In genomic region chr13:58177511-58178208, GRCm38 (mm10) we compare ENCODE assay signal across 8 mouse cellular contexts. TPM values are rescaled to one million over a fixed set of nuclear protein-coding genes. Genes with fewer than 3 reads are reported as not detected.
A peak's percentile ranks its signal among the peaks of the same experiment; 100 is the strongest.
DNase-seq lines count a peak whose midpoint lies in the region; ATAC-seq lines count a peak whose summit lies in the region.

No protein-coding gene starts in this region.

- peaks cover 100% of the 10 kb centered on the region for H3K36me3 ChIP-seq in embryonic facial prominence, embryonic 10.5 days (replicated peaks)
- peaks cover 7% of the 10 kb centered on the region; the same call in 1 of the 2 replicates for H3K36me3 ChIP-seq in hindbrain, embryonic 16.5 days (ENCODE audit: control insufficient read depth, insufficient read depth, low read length)

- H3K4me1 ChIP-seq in embryonic facial prominence, embryonic 10.5 days = no peaks in the 10 kb centered on the region
- no peaks in the 10 kb centered on the region for H3K4me1 ChIP-seq in hindbrain, embryonic 16.5 days (ENCODE audit: control insufficient read depth, insufficient read depth, low read depth, low read length)

- no peak overlapping the region for H3K4me2 ChIP-seq in hindbrain, embryonic 16.5 days (ENCODE audit: low read length)

- DNase-seq in B cell, adult 2 months = peak; percentile 99
- peak; percentile 78 for DNase-seq in ZHBTc4 (ENCODE audit: low read depth, low spot score)
- peak; percentile 100 for DNase-seq in frontal cortex, postnatal 25 days (ENCODE audit: low spot score in 2 of 2)
- DNase-seq in kidney, postnatal 4 days = peak; percentile 96 to 98
- DNase-seq in lung, postnatal 25 days (ENCODE audit: low spot score) = peak; percentile 100
- DNase-seq in thymus, postnatal 25 days = peak; percentile 95
- no peak for DNase-seq in embryonic facial prominence, embryonic 10.5 days (ENCODE audit: low spot score)

- H3K27me3 ChIP-seq in embryonic facial prominence, embryonic 10.5 days (replicated peaks; ENCODE audit: low read depth, poor library complexity, severe bottlenecking) = no peaks in the 10 kb centered on the region
- H3K27me3 ChIP-seq in hindbrain, embryonic 16.5 days (replicated peaks; ENCODE audit: control insufficient read depth, insufficient read depth, low read length) = no peaks in the 10 kb centered on the region

- H3K9me3 ChIP-seq in embryonic facial prominence, embryonic 10.5 days = no peaks in the 10 kb centered on the region
- no peaks in the 10 kb centered on the region for H3K9me3 ChIP-seq in hindbrain, embryonic 16.5 days (ENCODE audit: control insufficient read depth, low read length)

- H3K4me3 ChIP-seq in embryonic facial prominence, embryonic 10.5 days = no peak overlapping the region
- no peak overlapping the region for H3K4me3 ChIP-seq in hindbrain, embryonic 16.5 days (ENCODE audit: low read length)

- WGBS in embryonic facial prominence, embryonic 10.5 days = 93% methylated on average over 9 of the region's 9 CpGs
- 78% methylated on average over 9 of the region's 9 CpGs for WGBS in hindbrain, embryonic 16.5 days

- no peak for ATAC-seq in hindbrain, embryonic 16.5 days

- H3K9ac ChIP-seq in hindbrain, embryonic 16.5 days (ENCODE audit: low read depth, low read length) = no peak overlapping the region

- no peak overlapping the region for H3K27ac ChIP-seq in embryonic facial prominence, embryonic 10.5 days (replicated peaks)
- no peak overlapping the region for H3K27ac ChIP-seq in hindbrain, embryonic 16.5 days (ENCODE audit: low read depth, low read length)

RNA-seq across cellular contexts. Expression of gene Idnk, which starts 20.2 kb away (rescaled TPM):
- 43.2 and 43.3 TPM in 2 replicates for polyA plus RNA-seq in embryonic facial prominence, embryonic 10.5 days (2016; fragmentation: Nextera tagmentation; extraction: Ambion mirVana)
- polyA plus RNA-seq in hindbrain, embryonic 16.5 days (2015; fragmentation: Nextera tagmentation; extraction: Ambion mirVana) = 53.5 and 56.3 TPM in 2 replicates

RNA-seq across cellular contexts. Expression of gene Ubqln1, which starts 37.8 kb away (rescaled TPM):
- 135 and 144 TPM in 2 replicates for polyA plus RNA-seq in embryonic facial prominence, embryonic 10.5 days (2016; fragmentation: Nextera tagmentation; extraction: Ambion mirVana)
- 129 and 142 TPM in 2 replicates for polyA plus RNA-seq in hindbrain, embryonic 16.5 days (2015; fragmentation: Nextera tagmentation; extraction: Ambion mirVana)

RNA-seq across cellular contexts. Expression of gene Hnrnpa0, which starts 49.3 kb away (rescaled TPM):
- polyA plus RNA-seq in embryonic facial prominence, embryonic 10.5 days (2016; fragmentation: Nextera tagmentation; extraction: Ambion mirVana) = 44.5 and 52.5 TPM in 2 replicates
- 27.7 and 33.3 TPM in 2 replicates for polyA plus RNA-seq in hindbrain, embryonic 16.5 days (2015; fragmentation: Nextera tagmentation; extraction: Ambion mirVana)
